ENCODE assay signal across 10 mouse cellular contexts in genomic region chr5:112908169-112908614, GRCm38 (mm10). TPM values are rescaled to one million over a fixed set of nuclear protein-coding genes. Genes with fewer than 3 reads are reported as not detected.
DNase-seq lines count a peak whose midpoint lies in the region; ATAC-seq and TF ChIP-seq lines count a peak whose summit lies in the region.
"Had no signal": no experiment of that assay in that cellular context is flagged by ENCODE, and none has a peak within 500 bp of the region (broad histone marks: within the 10 kb centered on the region; RNA-seq: fewer than 3 reads in every experiment).

No protein-coding gene starts in this region.

- H3K27ac ChIP-seq in liver, adult 2 months (replicated peaks; ENCODE audit: insufficient read depth, low read depth, low read length), result no peak overlapping the region
- H3K27ac ChIP-seq in stomach, embryonic 15.5 days, result 0 out of 2 replicates have a peak overlapping the region, but pooled peaks have one; percentile 11

- WGBS in liver, adult 2 months, result 9% methylated on average over 2 of the region's 2 CpGs
- 46% methylated on average over 2 of the region's 2 CpGs for WGBS in stomach, embryonic 15.5 days

- no peaks in the 10 kb centered on the region for H3K36me3 ChIP-seq in liver, adult 2 months (ENCODE audit: control insufficient read depth, insufficient read depth, low read length)
- no peaks in the 10 kb centered on the region for H3K36me3 ChIP-seq in stomach, embryonic 15.5 days

- H3K4me2 ChIP-seq in stomach, embryonic 15.5 days, result no peak overlapping the region

- TF ChIP-seq CTCF in liver, adult 2 months (IDR thresholded peaks at IDR 0.05; ENCODE audit: low read depth, low read length), result no peak

- TF ChIP-seq POLR2A in liver, adult 2 months (IDR thresholded peaks at IDR 0.05; ENCODE audit: extremely low read depth, insufficient read depth, low read length), result no peak

- no peaks in the 10 kb centered on the region for H3K9me3 ChIP-seq in stomach, embryonic 15.5 days

- no peak for ATAC-seq in stomach, embryonic 15.5 days (ENCODE audit: insufficient read depth, low FRiP score, low read depth)
- ATAC-seq in CD4-positive, CD25-positive, alpha-beta regulatory T cell, adult 4 months, result no peak
- ATAC-seq in megakaryocyte progenitor cell, adult 5-6 weeks (replicated peaks; ENCODE audit: poor library complexity), result no peak
- ATAC-seq: forebrain, embryonic 16.5 days; midbrain, embryonic 16.5 days had no signal

- no peak overlapping the region for H3K4me3 ChIP-seq in liver, adult 2 months (ENCODE audit: insufficient read depth, low read depth, low read length)
- H3K4me3 ChIP-seq in stomach, embryonic 15.5 days (replicated peaks), result no peak overlapping the region

- no peaks in the 10 kb centered on the region for H3K27me3 ChIP-seq in liver, adult 2 months (ENCODE audit: control insufficient read depth, insufficient read depth, low read length)
- H3K27me3 ChIP-seq in stomach, embryonic 15.5 days (replicated peaks), result no peaks in the 10 kb centered on the region

- H3K4me1 ChIP-seq in liver, adult 2 months (ENCODE audit: control insufficient read depth, insufficient read depth, low read length), result no peaks in the 10 kb centered on the region; the same call in 1 of the 2 replicates
- no peaks in the 10 kb centered on the region for H3K4me1 ChIP-seq in stomach, embryonic 15.5 days

- H3K9ac ChIP-seq in liver, adult 2 months (ENCODE audit: low read depth, low read length), result no peak overlapping the region
- H3K9ac ChIP-seq in stomach, embryonic 15.5 days, result no peak overlapping the region

- peak; percentile 43 for DNase-seq in adrenal gland, adult 2 months
- DNase-seq in adrenal gland, postnatal 10 days, result no peak
- peak; percentile 24 for DNase-seq in liver, adult 2 months (ENCODE audit: extremely low read depth, low read depth, low spot score)
- no peak for DNase-seq in liver
- DNase-seq in kidney, adult 9 months, result peak; percentile 55

- no peaks in the 10 kb centered on the region for H3K79me2 ChIP-seq in liver, adult 2 months (ENCODE audit: control insufficient read depth, insufficient read depth, low read length)

RNA-seq across cellular contexts. Expression of gene Myo18b, which starts 12.0 kb away (rescaled TPM):
- total RNA-seq in adrenal gland, adult 2 months (2021), result under 1 TPM in 1 of 2 experiments, not detected in 1; 0.09 TPM
- polyA plus RNA-seq in adrenal gland, adult 2 months (2012; rRNA removed), result 0.04 and 0.12 TPM in 2 replicates
- 10 to 100 TPM in 1 of 2 experiments, 1 to 10 TPM in 1; 6.4 to 20.1 TPM for total RNA-seq in adrenal gland, postnatal 10 days (2021)
- total RNA-seq in liver, adult 2 months (2014; rRNA removed), result 0.20 and 0.28 TPM in 2 replicates
- 0.02 and 0.04 TPM in 2 replicates for polyA plus RNA-seq in liver, adult 2 months (2012; rRNA removed)
- 0.50 and 0.51 TPM in 2 replicates for polyA plus RNA-seq in stomach, embryonic 15.5 days (2015; fragmentation: Nextera tagmentation; extraction: Ambion mirVana)
- polyA plus RNA-seq in CD4-positive, CD25-positive, alpha-beta regulatory T cell, adult 4 months (2017; shearing (Covaris generic)), result not detected
- 0.84 and 1.5 TPM in 2 replicates for total RNA-seq in megakaryocyte progenitor cell, adult 5-6 weeks (2015)
- 2.2 and 3.1 TPM in 2 replicates for total RNA-seq in megakaryocyte progenitor cell, adult 5-6 weeks (2017)

Comparison
In these comparisons a context has a peak if more than half of its experiments do, and no peak if none do; other contexts are left out.
1. DNase-seq: peak in adrenal gland, adult 2 months (single experiment), liver, adult 2 months (single experiment) and kidney, adult 9 months (single experiment); none in adrenal gland, postnatal 10 days (single experiment) and liver (single experiment).